Mouse (Mus musculus): ENCODE measurements at regions not wholly inside any gene's neighbourhood (a gene's known extent, or its start where the extent isn't known, plus 50 kb on each side); places are given as distances from the start of the nearest gene placed in this dataset.

GRCm38 (mm10) chr3:44912664-44913063, 465.5 kb upstream of the Pcdh10 start:
- peak; percentile 16 for DNase-seq (ENCODE audit: extremely low spot score, low read depth, low spot score)

- no peak for DNase-seq (ENCODE audit: extremely low spot score, low read depth, low spot score)
Measured at GRCm38 (mm10) chr3:44914321-44914720, 463.9 kb upstream of the Pcdh10 start.

Data from hindlimb bud, embryonic 11.5 days (tissue).